Mouse (Mus musculus): ENCODE data around the gene Eif3k. TPM values are rescaled to one million over a fixed set of nuclear protein-coding genes. Genes with fewer than 3 reads are reported as not detected.
A peak's percentile ranks its signal among the peaks of the same experiment; 100 is the strongest.

Eif3k gene
- total and polyA plus RNA-seq, 3 experiments = 545 to 671 TPM; not detected in 1

- Histone ChIP-seq H3K4me1 (ENCODE audit: control insufficient read depth in 1 of 2, insufficient read depth in 2 of 2, low read length in 2 of 2) (peaks cover 38 to 60% of the 10 kb centered on the region in 2 experiments), H3K4me3 (ENCODE audit: control insufficient read depth in 1 of 2, insufficient read depth in 1 of 2, low read depth in 2 of 2, low read length in 2 of 2) (no peak overlapping the region), H3K9ac (ENCODE audit: control insufficient read depth, low read depth, low read length, poor library complexity, severe bottlenecking) (no peak overlapping the region), H3K27ac (ENCODE audit: control insufficient read depth, low read depth, low read length) (no peak overlapping the region), H3K9me3 (replicated peaks; ENCODE audit: insufficient read depth, low read length) (no peaks in the 10 kb centered on the region), H3K27me3 (ENCODE audit: control insufficient read depth in 1 of 2, insufficient read depth in 2 of 2, low read length in 2 of 2) (no peaks in the 10 kb centered on the region), H3K79me2 (ENCODE audit: control insufficient read depth, insufficient read depth, low read length, poor library complexity) (peaks cover 75% of the 10 kb centered on the region), H3K36me3 (ENCODE audit: control insufficient read depth in 1 of 2, insufficient read depth in 2 of 2, low read length in 2 of 2) (peaks cover 3 to 81% of the 10 kb centered on the region in 2 experiments; a peak in 3 of 4 replicates)
- TF ChIP-seq MXI1 (IDR thresholded peaks at IDR 0.05; ENCODE audit: low read depth, low read length) (no peak), EP300 (IDR thresholded peaks at IDR 0.05; ENCODE audit: low read depth in 1 of 2, low read length in 2 of 2) (0 out of 4 replicates have a peak, but pooled peaks of 1 of the 2 experiments have one; percentile 29)
- peak; percentile 45 for DNase-seq (ENCODE audit: low read depth, low spot score)
Observed at GRCm38 (mm10) chr7:28956270-28956669, 25.4 kb downstream of the Eif3k start.

GRCm38 (mm10) chr7:28955295-28955897, 26.3 kb downstream of the Eif3k start:
- H3K9me3 ChIP-seq (replicated peaks; ENCODE audit: insufficient read depth, low read length) = no peaks in the 10 kb centered on the region
- peaks cover 6 to 85% of the 10 kb centered on the region in 2 experiments; a peak in 3 of 4 replicates for H3K36me3 ChIP-seq (ENCODE audit: control insufficient read depth in 1 of 2, insufficient read depth in 2 of 2, low read length in 2 of 2)
- TF ChIP-seq UBTF (IDR thresholded peaks at IDR 0.05; ENCODE audit: borderline replicate concordance, insufficient read depth, low read depth, low read length) = no peak
- TF ChIP-seq NELFE (IDR thresholded peaks at IDR 0.05; ENCODE audit: low read depth, low read length) = no peak
- TF ChIP-seq ETS1 (IDR thresholded peaks at IDR 0.05; ENCODE audit: low read depth, low read length) = no peak
- TF ChIP-seq KAT2A (conservative IDR thresholded peaks at IDR 0.05; ENCODE audit: low read depth, low read length) = no peak
- no peak for TF ChIP-seq JUND (IDR thresholded peaks at IDR 0.05; ENCODE audit: low read depth, low read length)
- TF ChIP-seq MXI1 (IDR thresholded peaks at IDR 0.05; ENCODE audit: low read depth, low read length) = no peak
- TF ChIP-seq TBP (IDR thresholded peaks at IDR 0.05; ENCODE audit: low read depth, low read length) = no peak
- no peak for TF ChIP-seq ELF1 (IDR thresholded peaks at IDR 0.05; ENCODE audit: low read depth, low read length)
- no peak for TF ChIP-seq POLR2A (IDR thresholded peaks at IDR 0.05; ENCODE audit: control insufficient read depth in 1 of 2, insufficient read depth in 1 of 2, low read depth in 1 of 2, low read length in 2 of 2, poor library complexity in 1 of 2)
- no peak for TF ChIP-seq MYB (IDR thresholded peaks at IDR 0.05; ENCODE audit: low read depth, low read length)
- H3K4me1 ChIP-seq (ENCODE audit: control insufficient read depth in 1 of 2, insufficient read depth in 2 of 2, low read length in 2 of 2) = peaks cover 36 to 58% of the 10 kb centered on the region in 2 experiments
- H3K79me2 ChIP-seq (ENCODE audit: control insufficient read depth, insufficient read depth, low read length, poor library complexity) = peaks cover 75% of the 10 kb centered on the region
- no peaks in the 10 kb centered on the region for H3K27me3 ChIP-seq (ENCODE audit: control insufficient read depth in 1 of 2, insufficient read depth in 2 of 2, low read length in 2 of 2)
- H3K4me3 ChIP-seq (ENCODE audit: control insufficient read depth in 1 of 2, insufficient read depth in 1 of 2, low read depth in 2 of 2, low read length in 2 of 2) = no peak overlapping the region
- no peak for DNase-seq (ENCODE audit: low read depth, low spot score)
- H3K27ac ChIP-seq (ENCODE audit: control insufficient read depth, low read depth, low read length) = no peak overlapping the region
- H3K9ac ChIP-seq (ENCODE audit: control insufficient read depth, low read depth, low read length, poor library complexity, severe bottlenecking) = no peak overlapping the region

GRCm38 (mm10) chr7:28954773-28955172, 26.9 kb downstream of the Eif3k start:
- peaks cover 7 to 81% of the 10 kb centered on the region in 2 experiments; a peak in 3 of 4 replicates for H3K36me3 ChIP-seq (ENCODE audit: control insufficient read depth in 1 of 2, insufficient read depth in 2 of 2, low read length in 2 of 2)
- H3K79me2 ChIP-seq (ENCODE audit: control insufficient read depth, insufficient read depth, low read length, poor library complexity) = peaks cover 74% of the 10 kb centered on the region
- no peaks in the 10 kb centered on the region for H3K9me3 ChIP-seq (replicated peaks; ENCODE audit: insufficient read depth, low read length)
- H3K9ac ChIP-seq (ENCODE audit: control insufficient read depth, low read depth, low read length, poor library complexity, severe bottlenecking) = no peak overlapping the region
- H3K4me1 ChIP-seq (ENCODE audit: control insufficient read depth in 1 of 2, insufficient read depth in 2 of 2, low read length in 2 of 2) = peaks cover 36 to 54% of the 10 kb centered on the region in 2 experiments
- DNase-seq (ENCODE audit: low read depth, low spot score) = no peak
- H3K27ac ChIP-seq (ENCODE audit: control insufficient read depth, low read depth, low read length) = no peak overlapping the region
- H3K4me3 ChIP-seq (ENCODE audit: control insufficient read depth in 1 of 2, insufficient read depth in 1 of 2, low read depth in 2 of 2, low read length in 2 of 2) = no peak overlapping the region
- H3K27me3 ChIP-seq (ENCODE audit: control insufficient read depth in 1 of 2, insufficient read depth in 2 of 2, low read length in 2 of 2) = no peaks in the 10 kb centered on the region
- TF ChIP-seq UBTF (IDR thresholded peaks at IDR 0.05; ENCODE audit: borderline replicate concordance, insufficient read depth, low read depth, low read length) (no peak), ETS1 (IDR thresholded peaks at IDR 0.05; ENCODE audit: low read depth, low read length) (no peak), CHD2 (IDR thresholded peaks at IDR 0.05; ENCODE audit: low read length) (no peak), MAZ (IDR thresholded peaks at IDR 0.05; ENCODE audit: low read depth, low read length) (no peak), POLR2A (IDR thresholded peaks at IDR 0.05; ENCODE audit: control insufficient read depth in 1 of 2, insufficient read depth in 1 of 2, low read depth in 1 of 2, low read length in 2 of 2, poor library complexity in 1 of 2) (no peak), ZNF384 (IDR thresholded peaks at IDR 0.05; ENCODE audit: low read depth, low read length) (no peak), MXI1 (IDR thresholded peaks at IDR 0.05; ENCODE audit: low read depth, low read length) (no peak), NRF1 (IDR thresholded peaks at IDR 0.05; ENCODE audit: insufficient read depth, low read depth, low read length, poor library complexity, severe bottlenecking) (no peak), USF2 (IDR thresholded peaks at IDR 0.05; ENCODE audit: borderline replicate concordance in 1 of 2, insufficient read depth in 1 of 2, low read depth in 1 of 2, low read length in 2 of 2) (no peak), POLR2AphosphoS2 (IDR thresholded peaks at IDR 0.05; ENCODE audit: low read length) (no peak), HCFC1 (IDR thresholded peaks at IDR 0.05; ENCODE audit: low read depth, low read length) (no peak), MYC (IDR thresholded peaks at IDR 0.05; ENCODE audit: low read depth, low read length) (no peak), USF1 (IDR thresholded peaks at IDR 0.05; ENCODE audit: low read depth, low read length) (no peak), POLR2AphosphoS5 (IDR thresholded peaks at IDR 0.05; ENCODE audit: borderline replicate concordance, low read depth, low read length) (no peak), BHLHE40 (IDR thresholded peaks at IDR 0.05; ENCODE audit: borderline replicate concordance, low read depth, low read length) (no peak), SIN3A (IDR thresholded peaks at IDR 0.05; ENCODE audit: low read length) (no peak), MAX (IDR thresholded peaks at IDR 0.05; ENCODE audit: low read length) (no peak)

Data from MEL (cell line).